Mouse (Mus musculus): ENCODE data around the gene Ttc39d.

- TF ChIP-seq CTCF (IDR thresholded peaks at IDR 0.05; ENCODE audit: control insufficient read depth, insufficient read depth, insufficient replicate concordance, low read depth, low read length) (no peak; the same call in 1 of the 2 replicates), POLR2A (IDR thresholded peaks at IDR 0.05; ENCODE audit: control insufficient read depth, low read depth, low read length) (peak; percentile 100)
These were observed at the start of gene Ttc39d, which contains the start of gene Srsf7 for GRCm38 (mm10) chr17:80206671-80207581.

Data from testis, adult 2 months (tissue).